Mouse (Mus musculus) C2C12 (cell line): Measurements from ENCODE around the gene Mtmr1.

Experiments used
- CEBPB ChIP-seq: IDR thresholded peaks from one replicate; pipeline ENCODE4 v1.6.1; 2011; ENCODE audit warnings: low read depth, mild to moderate bottlenecking, control low read depth, moderate library complexity
- CTCF ChIP-seq: IDR thresholded peaks from one replicate; pipeline ENCODE4 v1.5.1; 2011; ENCODE audit not compliant: control insufficient read depth, insufficient read depth, insufficient read length
- FOSL1 ChIP-seq: IDR thresholded peaks from one replicate; pipeline ENCODE4 v1.8.0; 2011; ENCODE audit warnings: mild to moderate bottlenecking, low read length; ENCODE audit not compliant: poor library complexity, insufficient read depth, severe bottlenecking
- MAX ChIP-seq: IDR thresholded peaks from one replicate; pipeline ENCODE4 v1.6.1; 2011; ENCODE audit warnings: mild to moderate bottlenecking, control low read depth
- MYOG ChIP-seq: IDR thresholded peaks from one replicate; pipeline ENCODE4 v1.6.1; 2011; ENCODE audit not compliant: control insufficient read depth, insufficient read length; ENCODE audit errors: extremely low read depth
- USF1 ChIP-seq: IDR thresholded peaks from one replicate; pipeline ENCODE4 v1.6.1; 2011; ENCODE audit warnings: low read depth, mild to moderate bottlenecking, control low read depth, moderate library complexity

- no peak for TF ChIP-seq CTCF
- no peak for TF ChIP-seq USF1
- no peak for TF ChIP-seq MAX
- TF ChIP-seq CEBPB = no peak
- no peak for TF ChIP-seq FOSL1
- TF ChIP-seq MYOG = no peak
Measured at GRCm38 (mm10) chrX:71355331-71355730, 9.2 kb upstream of the Mtmr1 start.
